Comparison of ENCODE assay signal across 9 mouse cellular contexts in the genomic region with DNA sequence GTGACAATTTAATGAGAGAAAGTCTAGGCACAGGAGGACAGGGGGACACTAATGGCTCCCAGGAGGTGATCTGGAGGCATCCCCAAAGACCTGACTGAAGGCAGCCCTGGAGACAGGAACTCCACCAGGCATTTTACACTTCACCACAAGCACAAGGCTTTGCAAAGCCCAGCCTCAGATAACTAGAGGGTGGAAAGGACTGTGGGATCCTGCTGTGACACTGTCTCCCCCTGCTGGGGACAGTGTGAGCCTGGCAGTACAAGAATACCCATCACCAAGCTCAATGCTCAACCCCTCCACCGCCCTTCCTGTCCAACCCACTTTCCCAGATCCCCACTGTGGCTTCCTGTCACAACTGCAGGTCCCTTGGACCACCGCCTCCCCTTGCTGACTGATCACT.
A peak's percentile ranks its signal among the peaks of the same experiment; 100 is the strongest.
DNase-seq lines count a peak whose midpoint lies in the region; ATAC-seq and TF ChIP-seq lines count a peak whose summit lies in the region.
"Had no signal": no experiment of that assay in that cellular context is flagged by ENCODE, and none has a peak within 500 bp of the region (broad histone marks: within the 10 kb centered on the region; RNA-seq: fewer than 3 reads in every experiment).

No protein-coding gene starts in this region.

- intact Hi-C loops in gastrocnemius, postnatal 14 days (cut with DNase I; ENCODE audit: low total_unique reads): no loop called here

- no peak overlapping the region for H3K27ac ChIP-seq in neural tube, embryonic 15.5 days (replicated peaks)
- no peak overlapping the region for H3K27ac ChIP-seq in forebrain, embryonic 14.5 days (ENCODE audit: low read depth, low read length)
- no peak overlapping the region for H3K27ac ChIP-seq in liver, postnatal 0 days (ENCODE audit: low read depth)
- H3K27ac ChIP-seq: embryonic facial prominence, embryonic 12.5 days had no signal

- TF ChIP-seq EP300 in liver, postnatal 0 days (IDR thresholded peaks at IDR 0.05; ENCODE audit: low read depth): no peak

- H3K9ac ChIP-seq in neural tube, embryonic 15.5 days (replicated peaks): no peak overlapping the region
- H3K9ac ChIP-seq in forebrain, embryonic 14.5 days (ENCODE audit: low read length): no peak overlapping the region
- no peak overlapping the region for H3K9ac ChIP-seq in liver, postnatal 0 days (replicated peaks)
- H3K9ac ChIP-seq: embryonic facial prominence, embryonic 12.5 days had no signal

- H3K36me3 ChIP-seq in neural tube, embryonic 15.5 days: no peaks in the 10 kb centered on the region
- no peaks in the 10 kb centered on the region for H3K36me3 ChIP-seq in forebrain, embryonic 14.5 days (ENCODE audit: control insufficient read depth, insufficient read depth, low read length)
- no peaks in the 10 kb centered on the region for H3K36me3 ChIP-seq in liver, postnatal 0 days (replicated peaks; ENCODE audit: insufficient read depth, low read length)
- H3K36me3 ChIP-seq: embryonic facial prominence, embryonic 12.5 days had no signal

- 38% methylated on average over 2 of the region's 2 CpGs for WGBS in neural tube, embryonic 15.5 days
- WGBS in forebrain, embryonic 14.5 days: 29% methylated on average over 2 of the region's 2 CpGs
- 32% methylated on average over 2 of the region's 2 CpGs for WGBS in liver, postnatal 0 days (ENCODE audit: insufficient replicate concordance)

- peaks cover 7% of the 10 kb centered on the region; the same call in 1 of the 2 replicates for H3K4me1 ChIP-seq in neural tube, embryonic 15.5 days
- peaks cover 21% of the 10 kb centered on the region for H3K4me1 ChIP-seq in forebrain, embryonic 14.5 days (ENCODE audit: control insufficient read depth, insufficient read depth, low read length)
- H3K4me1 ChIP-seq in liver, postnatal 0 days (ENCODE audit: insufficient read depth): no peaks in the 10 kb centered on the region
- H3K4me1 ChIP-seq: embryonic facial prominence, embryonic 12.5 days had no signal

- peak; percentile 44 for DNase-seq in neural tube, embryonic 10.5 days (ENCODE audit: extremely low spot score, low spot score)
- DNase-seq in c-Kit-positive CD71-negative TER-119-negative erythroid progenitor cells, embryonic 14.5 days (ENCODE audit: low read depth): peak; percentile 4
- peak; percentile 88 for DNase-seq in forebrain, embryonic 14.5 days (ENCODE audit: low spot score)
- DNase-seq in kidney, postnatal 10 days: peak; percentile 51
- no peak for DNase-seq in liver, postnatal 0 days
- peak; percentile 66 for DNase-seq in right cerebral cortex, postnatal 4 days
- no peak for DNase-seq in gastrocnemius, postnatal 14 days

- H3K9me3 ChIP-seq in neural tube, embryonic 15.5 days (replicated peaks): no peaks in the 10 kb centered on the region
- H3K9me3 ChIP-seq in forebrain, embryonic 14.5 days (replicated peaks; ENCODE audit: control insufficient read depth, low read length): no peaks in the 10 kb centered on the region
- H3K9me3 ChIP-seq in liver, postnatal 0 days (ENCODE audit: low read length): no peaks in the 10 kb centered on the region
- H3K9me3 ChIP-seq: embryonic facial prominence, embryonic 12.5 days had no signal

- H3K4me2 ChIP-seq in neural tube, embryonic 15.5 days: no peak overlapping the region
- no peak overlapping the region for H3K4me2 ChIP-seq in forebrain, embryonic 14.5 days (ENCODE audit: low read length)
- H3K4me2 ChIP-seq in liver, postnatal 0 days (ENCODE audit: low read depth, low read length): no peak overlapping the region
- H3K4me2 ChIP-seq: embryonic facial prominence, embryonic 12.5 days had no signal

- no peak for ATAC-seq in neural tube, embryonic 15.5 days (ENCODE audit: low FRiP score)
- ATAC-seq in forebrain, embryonic 14.5 days: peak; percentile 76
- ATAC-seq in liver, postnatal 0 days: no peak

- peak; percentile 54 for TF ChIP-seq CTCF in liver, postnatal 0 days (IDR thresholded peaks at IDR 0.05; ENCODE audit: low read depth)

- H3K27me3 ChIP-seq in neural tube, embryonic 15.5 days (replicated peaks): no peaks in the 10 kb centered on the region
- 0 out of 2 replicates have a peak, but pooled peaks cover 2% of the 10 kb centered on the region for H3K27me3 ChIP-seq in forebrain, embryonic 14.5 days (replicated peaks; ENCODE audit: control insufficient read depth, insufficient read depth, low read length)
- no peaks in the 10 kb centered on the region for H3K27me3 ChIP-seq in liver, postnatal 0 days (ENCODE audit: insufficient read depth, low read length)
- H3K27me3 ChIP-seq: embryonic facial prominence, embryonic 12.5 days had no signal

- H3K4me3 ChIP-seq in neural tube, embryonic 15.5 days (replicated peaks): no peak overlapping the region
- no peak overlapping the region for H3K4me3 ChIP-seq in forebrain, embryonic 14.5 days (ENCODE audit: low read depth, low read length)
- H3K4me3 ChIP-seq in liver, postnatal 0 days (ENCODE audit: low read depth, low read length): no peak overlapping the region
- H3K4me3 ChIP-seq: embryonic facial prominence, embryonic 12.5 days had no signal

Comparison
In these comparisons a context has a peak if more than half of its experiments do, and no peak if none do; other contexts are left out.
1. DNase-seq: peak in neural tube, embryonic 10.5 days (single experiment), c-Kit-positive CD71-negative TER-119-negative erythroid progenitor cells, embryonic 14.5 days (single experiment), forebrain, embryonic 14.5 days (single experiment), kidney, postnatal 10 days (single experiment) and right cerebral cortex, postnatal 4 days (single experiment); none in liver, postnatal 0 days (single experiment) and gastrocnemius, postnatal 14 days (single experiment).